ENCODE assay signal across 8 mouse cellular contexts in genomic region chr14:54577089-54577982, GRCm38 (mm10). TPM values are rescaled to one million over a fixed set of nuclear protein-coding genes. Genes with fewer than 3 reads are reported as not detected.
A peak's percentile ranks its signal among the peaks of the same experiment; 100 is the strongest.
DNase-seq lines count a peak whose midpoint lies in the region; ATAC-seq lines count a peak whose summit lies in the region.

Ajuba (minus strand) TSS chr14:54577558.

- H3K9me3 ChIP-seq in hindbrain, embryonic 12.5 days (replicated peaks) = no peaks in the 10 kb centered on the region

- peak within 1 kb of the TSS; percentile 74 for H3K4me2 ChIP-seq in hindbrain, embryonic 12.5 days (replicated peaks)

- H3K9ac ChIP-seq in hindbrain, embryonic 12.5 days = peak within 1 kb of the TSS; percentile 92

- peak; percentile 65 for ATAC-seq in hindbrain, embryonic 12.5 days (ENCODE audit: low FRiP score)

- H3K27ac ChIP-seq in hindbrain, embryonic 12.5 days = peak within 1 kb of the TSS; percentile 83

- peaks cover 46% of the 10 kb centered on the region for H3K4me1 ChIP-seq in hindbrain, embryonic 12.5 days

- peaks cover 25% of the 10 kb centered on the region for H3K27me3 ChIP-seq in hindbrain, embryonic 12.5 days

- H3K36me3 ChIP-seq in hindbrain, embryonic 12.5 days = no peaks in the 10 kb centered on the region

- H3K4me3 ChIP-seq in hindbrain, embryonic 12.5 days = peak within 1 kb of the TSS; percentile 74

- WGBS in hindbrain, embryonic 12.5 days = under 1% methylated on average over 66 of the region's 66 CpGs

- peak; percentile 98 for DNase-seq in Muller cell, postnatal 12 days (ENCODE audit: inconsistent ontology term)
- DNase-seq in cerebellum, postnatal 14 days = peak; percentile 71 to 76
- peak; percentile 57 to 69 for DNase-seq in frontal cortex, postnatal 36 days (ENCODE audit: low spot score in 2 of 2)
- peak; percentile 33 to 51 for DNase-seq in layer of hippocampus, postnatal 25 days (ENCODE audit: extremely low spot score in 1 of 2, low spot score in 1 of 2)
- DNase-seq in lung, postnatal 36 days = peak; percentile 96
- peak; percentile 96 for DNase-seq in retina, postnatal 1 day
- peak; percentile 82 for DNase-seq in urinary bladder, adult 2 months (ENCODE audit: low spot score)

RNA-seq across cellular contexts. Expression of gene Ajuba, which starts in this region (rescaled TPM):
- polyA plus RNA-seq in hindbrain, embryonic 12.5 days (2016; fragmentation: Nextera tagmentation; extraction: Ambion mirVana) = 37.9 and 40.9 TPM in 2 replicates
- 1 to 10 TPM; 1.3 to 2.4 TPM for total RNA-seq in layer of hippocampus, postnatal 25 days (2021)
- polyA plus RNA-seq in urinary bladder, adult 2 months (2012; rRNA removed) = 38.5 and 43.1 TPM in 2 replicates

Comparison
In these comparisons a context has a peak if more than half of its experiments do, and no peak if none do; other contexts are left out.
1. Peak in every context shown above with its lines: DNase-seq, ATAC-seq, H3K4me3 ChIP-seq and H3K27ac ChIP-seq.
2. DNase-seq: peak in every context shown above with its lines; median percentile 98 in Muller cell, postnatal 12 days; 96 in lung, postnatal 36 days; 96 in retina, postnatal 1 day; 82 in urinary bladder, adult 2 months; 74 in cerebellum, postnatal 14 days; 63 in frontal cortex, postnatal 36 days; 42 in layer of hippocampus, postnatal 25 days.